Mouse (Mus musculus): ENCODE results near the gene Tcp11. TPM values are rescaled to one million over a fixed set of nuclear protein-coding genes. Genes with fewer than 3 reads are reported as not detected.

Gene Tcp11
- polyA plus RNA-seq, 1 experiment from 2014 or later, result 1.3 TPM

- H3K4me1 ChIP-seq (ENCODE audit: control insufficient read depth, insufficient read depth, low read length), result peaks cover 6% of the 10 kb centered on the region
- 0 out of 2 replicates have a peak overlapping the region, but pooled peaks have one; percentile 5 for H3K9ac ChIP-seq (replicated peaks; ENCODE audit: low read length)
- H3K4me2 ChIP-seq (ENCODE audit: low read depth, low read length), result no peak overlapping the region
- no peak overlapping the region for H3K27ac ChIP-seq (replicated peaks; ENCODE audit: low read depth, low read length)
- H3K27me3 ChIP-seq (ENCODE audit: control insufficient read depth, insufficient read depth, low read length), result no peaks in the 10 kb centered on the region
- no peaks in the 10 kb centered on the region for H3K9me3 ChIP-seq (replicated peaks; ENCODE audit: control insufficient read depth, low read length)
- no peak overlapping the region for H3K4me3 ChIP-seq (ENCODE audit: low read depth, low read length)
- H3K36me3 ChIP-seq (replicated peaks; ENCODE audit: control insufficient read depth, insufficient read depth, low read depth, low read length), result no peaks in the 10 kb centered on the region
- no peak; the same call in 1 of the 2 replicates for ATAC-seq (replicated peaks; ENCODE audit: insufficient number of reproducible peaks, low FRiP score, low TSS enrichment, low read depth)
- 56% methylated on average over 14 of the region's 14 CpGs for WGBS
- no peak for DNase-seq (ENCODE audit: low spot score)
Measured at GRCm38 (mm10) chr17:28036813-28037756, 43.4 kb downstream of the Tcp11 start.

DNA sequence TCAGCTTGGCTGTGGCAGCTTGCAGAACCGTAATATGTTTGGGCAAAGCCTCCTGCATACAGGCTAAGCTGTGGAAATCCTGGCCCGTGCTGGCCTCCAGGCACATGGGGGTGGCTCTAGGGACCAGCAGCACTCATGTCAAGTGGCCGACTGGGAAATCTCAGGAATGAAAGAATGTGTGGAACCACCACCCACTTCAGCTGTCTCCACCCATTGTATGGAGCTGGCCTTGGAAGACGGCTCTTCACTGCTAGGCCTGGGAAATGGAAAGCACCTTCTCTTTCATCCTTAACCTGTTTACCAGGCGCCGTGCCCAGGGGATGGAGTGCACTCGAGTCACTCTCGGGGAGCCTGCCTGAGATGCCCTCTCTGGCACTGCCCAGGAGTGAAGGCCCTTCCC is 45.5 kb downstream of the Tcp11 start:
- WGBS, result 77% methylated on average over 8 of the region's 8 CpGs
- H3K4me1 ChIP-seq (ENCODE audit: control insufficient read depth, insufficient read depth, low read length), result no peaks in the 10 kb centered on the region

GRCm38 (mm10) chr17:28033046-28033580 is 47.3 kb downstream of the Tcp11 start:
- Histone ChIP-seq H3K27ac (replicated peaks; ENCODE audit: low read depth, low read length) (no peak overlapping the region), H3K4me1 (ENCODE audit: control insufficient read depth, insufficient read depth, low read length) (peaks cover 2% of the 10 kb centered on the region; the same call in 1 of the 2 replicates), H3K9me3 (replicated peaks; ENCODE audit: control insufficient read depth, low read length) (no peaks in the 10 kb centered on the region), H3K9ac (replicated peaks; ENCODE audit: low read length) (peak overlapping the region; percentile 26; the same call in 1 of the 2 replicates), H3K27me3 (ENCODE audit: control insufficient read depth, insufficient read depth, low read length) (no peaks in the 10 kb centered on the region), H3K4me3 (ENCODE audit: low read depth, low read length) (no peak overlapping the region), H3K36me3 (replicated peaks; ENCODE audit: control insufficient read depth, insufficient read depth, low read depth, low read length) (no peaks in the 10 kb centered on the region), H3K4me2 (ENCODE audit: low read depth, low read length) (no peak overlapping the region)
- 46% methylated on average over 3 of the region's 3 CpGs for WGBS
- DNase-seq (ENCODE audit: low spot score) (no peak), ATAC-seq (replicated peaks; ENCODE audit: insufficient number of reproducible peaks, low FRiP score, low TSS enrichment, low read depth) (no peak)

More for the DNA sequence above, 45.5 kb downstream of the Tcp11 start:
- H3K9me3 ChIP-seq (replicated peaks; ENCODE audit: control insufficient read depth, low read length), result no peaks in the 10 kb centered on the region
- H3K9ac ChIP-seq (replicated peaks; ENCODE audit: low read length), result no peak overlapping the region
- H3K4me2 ChIP-seq (ENCODE audit: low read depth, low read length), result no peak overlapping the region
- no peak overlapping the region for H3K27ac ChIP-seq (replicated peaks; ENCODE audit: low read depth, low read length)
- H3K27me3 ChIP-seq (ENCODE audit: control insufficient read depth, insufficient read depth, low read length), result no peaks in the 10 kb centered on the region
- ATAC-seq (replicated peaks; ENCODE audit: insufficient number of reproducible peaks, low FRiP score, low TSS enrichment, low read depth) (no peak), DNase-seq (ENCODE audit: low spot score) (no peak)
- no peaks in the 10 kb centered on the region for H3K36me3 ChIP-seq (replicated peaks; ENCODE audit: control insufficient read depth, insufficient read depth, low read depth, low read length)
- no peak overlapping the region for H3K4me3 ChIP-seq (ENCODE audit: low read depth, low read length)

DNA sequence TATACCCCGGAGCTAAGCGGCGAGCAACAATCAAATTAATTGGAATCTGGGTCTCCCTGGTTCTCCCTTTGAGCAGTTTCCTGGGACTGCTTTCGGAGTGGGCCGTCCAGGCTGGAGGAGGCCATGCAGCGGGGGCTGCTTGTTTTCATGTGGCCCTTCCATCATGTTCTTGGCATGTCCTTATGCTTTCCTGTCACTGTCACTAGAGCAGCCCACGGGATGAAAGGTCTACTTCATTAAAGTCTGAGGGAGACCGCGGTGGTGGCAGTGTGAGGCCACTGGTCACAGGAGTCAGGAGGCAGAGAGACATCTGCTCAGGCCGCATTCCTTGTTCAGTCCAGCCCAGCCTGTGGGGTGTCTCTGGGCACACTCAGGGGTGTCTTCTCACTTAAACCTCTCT is 48.2 kb downstream of the Tcp11 start:
- ATAC-seq (replicated peaks; ENCODE audit: insufficient number of reproducible peaks, low FRiP score, low TSS enrichment, low read depth), result no peak
- Histone ChIP-seq H3K36me3 (replicated peaks; ENCODE audit: control insufficient read depth, insufficient read depth, low read depth, low read length) (no peaks in the 10 kb centered on the region), H3K4me1 (ENCODE audit: control insufficient read depth, insufficient read depth, low read length) (peaks cover 2% of the 10 kb centered on the region; the same call in 1 of the 2 replicates), H3K4me2 (ENCODE audit: low read depth, low read length) (no peak overlapping the region), H3K27me3 (ENCODE audit: control insufficient read depth, insufficient read depth, low read length) (no peaks in the 10 kb centered on the region), H3K9me3 (replicated peaks; ENCODE audit: control insufficient read depth, low read length) (no peaks in the 10 kb centered on the region), H3K4me3 (ENCODE audit: low read depth, low read length) (no peak overlapping the region), H3K27ac (replicated peaks; ENCODE audit: low read depth, low read length) (no peak overlapping the region), H3K9ac (replicated peaks; ENCODE audit: low read length) (no peak overlapping the region)
- no peak for DNase-seq (ENCODE audit: low spot score)
- WGBS, result 70% methylated on average over 10 of the region's 10 CpGs

DNA sequence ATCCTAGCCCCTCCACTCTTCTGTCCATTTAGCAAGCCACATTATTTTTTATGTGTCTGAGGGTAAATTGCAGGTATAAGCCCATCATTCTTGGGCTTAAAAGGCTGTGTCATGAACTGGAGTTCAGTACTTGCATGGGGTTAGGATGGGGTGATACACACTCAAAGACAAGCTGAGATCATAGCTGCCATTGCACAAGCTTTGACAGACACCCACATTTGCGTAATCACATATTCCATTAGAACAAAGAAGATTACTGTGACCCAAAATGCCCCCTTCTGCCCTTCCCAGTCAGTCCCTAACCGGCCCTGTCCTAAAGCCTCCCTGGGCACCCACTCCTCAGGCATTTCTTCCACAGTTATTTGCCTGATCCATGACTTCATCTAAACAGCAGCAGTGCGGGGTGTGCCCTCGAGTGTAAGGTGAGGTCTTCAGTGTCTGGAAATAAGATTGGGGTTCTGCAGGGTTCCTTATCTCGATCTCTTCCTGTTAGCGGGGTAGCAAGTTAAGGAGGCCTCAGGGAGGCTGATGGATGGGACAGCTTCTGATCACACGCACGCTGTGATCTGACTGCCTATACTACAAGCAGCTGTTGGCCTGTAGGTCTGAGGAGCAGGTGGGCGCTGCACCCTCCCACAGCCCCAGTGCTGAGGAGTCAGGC is 49.0 kb downstream of the Tcp11 start:
- Histone ChIP-seq H3K27ac (replicated peaks; ENCODE audit: low read depth, low read length) (no peak overlapping the region), H3K9ac (replicated peaks; ENCODE audit: low read length) (0 out of 2 replicates have a peak overlapping the region, but pooled peaks have one; percentile 1), H3K4me1 (ENCODE audit: control insufficient read depth, insufficient read depth, low read length) (peaks cover 2% of the 10 kb centered on the region; the same call in 1 of the 2 replicates), H3K9me3 (replicated peaks; ENCODE audit: control insufficient read depth, low read length) (no peaks in the 10 kb centered on the region), H3K27me3 (ENCODE audit: control insufficient read depth, insufficient read depth, low read length) (no peaks in the 10 kb centered on the region), H3K4me2 (ENCODE audit: low read depth, low read length) (no peak overlapping the region), H3K4me3 (ENCODE audit: low read depth, low read length) (no peak overlapping the region), H3K36me3 (replicated peaks; ENCODE audit: control insufficient read depth, insufficient read depth, low read depth, low read length) (no peaks in the 10 kb centered on the region)
- no peak for ATAC-seq (replicated peaks; ENCODE audit: insufficient number of reproducible peaks, low FRiP score, low TSS enrichment, low read depth)
- 86% methylated on average over 9 of the region's 9 CpGs for WGBS
- no peak for DNase-seq (ENCODE audit: low spot score)

DNA sequence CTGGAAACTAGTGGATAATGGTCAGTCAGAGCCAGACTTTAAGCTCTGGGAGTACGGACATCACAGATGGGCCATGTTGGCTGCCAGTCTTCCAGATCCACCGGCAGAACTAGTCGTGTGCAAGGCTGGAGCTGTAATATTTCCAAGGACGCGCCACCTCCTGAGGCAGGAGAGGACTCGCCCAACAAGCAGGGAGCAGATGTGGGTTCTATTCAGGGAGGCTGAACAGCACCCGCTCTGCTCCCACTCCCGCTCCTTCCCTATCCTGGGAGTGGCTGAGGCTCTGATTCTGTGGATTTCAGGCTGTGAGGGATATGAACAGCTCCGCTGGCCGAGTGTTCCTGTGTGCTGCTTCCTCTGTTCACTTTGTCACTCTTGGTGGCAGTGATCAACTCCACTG is 50.0 kb downstream of the Tcp11 start:
- no peaks in the 10 kb centered on the region for H3K36me3 ChIP-seq (replicated peaks; ENCODE audit: control insufficient read depth, insufficient read depth, low read depth, low read length)
- H3K4me3 ChIP-seq (ENCODE audit: low read depth, low read length), result no peak overlapping the region
- 90% methylated on average over 10 of the region's 10 CpGs for WGBS
- peaks cover 2% of the 10 kb centered on the region; the same call in 1 of the 2 replicates for H3K4me1 ChIP-seq (ENCODE audit: control insufficient read depth, insufficient read depth, low read length)
- no peak for DNase-seq (ENCODE audit: low spot score)
- ATAC-seq (replicated peaks; ENCODE audit: insufficient number of reproducible peaks, low FRiP score, low TSS enrichment, low read depth), result no peak
- H3K27ac ChIP-seq (replicated peaks; ENCODE audit: low read depth, low read length), result no peak overlapping the region
- H3K4me2 ChIP-seq (ENCODE audit: low read depth, low read length), result no peak overlapping the region
- H3K27me3 ChIP-seq (ENCODE audit: control insufficient read depth, insufficient read depth, low read length), result no peaks in the 10 kb centered on the region
- no peak overlapping the region for H3K9ac ChIP-seq (replicated peaks; ENCODE audit: low read length)
- H3K9me3 ChIP-seq (replicated peaks; ENCODE audit: control insufficient read depth, low read length), result no peaks in the 10 kb centered on the region

DNA sequence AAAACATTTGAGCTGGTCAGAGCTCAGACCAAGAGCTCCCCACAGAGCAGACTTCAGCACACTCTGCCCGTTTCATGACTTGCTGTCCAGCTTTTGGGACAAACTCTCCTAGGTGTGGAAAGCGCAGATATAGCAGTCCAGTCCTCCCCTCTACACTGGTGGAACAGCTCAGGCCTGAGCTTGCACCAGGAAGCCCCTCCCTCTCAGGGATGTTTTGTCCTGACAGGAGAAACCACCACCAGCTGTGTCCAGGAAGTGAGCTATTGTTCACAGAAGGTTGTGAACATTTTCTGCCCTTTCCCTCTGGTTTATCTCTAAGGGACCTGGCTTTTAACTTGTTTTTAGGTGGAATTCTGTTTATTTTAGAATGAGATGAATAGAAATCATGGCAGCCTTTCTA is 51.1 kb downstream of the Tcp11 start:
- no peak overlapping the region for H3K27ac ChIP-seq (replicated peaks; ENCODE audit: low read depth, low read length)
- no peak overlapping the region for H3K4me2 ChIP-seq (ENCODE audit: low read depth, low read length)

More for the DNA sequence above, 51.1 kb downstream of the Tcp11 start:
- Histone ChIP-seq H3K9me3 (replicated peaks; ENCODE audit: control insufficient read depth, low read length) (no peaks in the 10 kb centered on the region), H3K9ac (replicated peaks; ENCODE audit: low read length) (no peak overlapping the region), H3K27me3 (ENCODE audit: control insufficient read depth, insufficient read depth, low read length) (no peaks in the 10 kb centered on the region), H3K36me3 (replicated peaks; ENCODE audit: control insufficient read depth, insufficient read depth, low read depth, low read length) (no peaks in the 10 kb centered on the region), H3K4me1 (ENCODE audit: control insufficient read depth, insufficient read depth, low read length) (peaks cover 2% of the 10 kb centered on the region; the same call in 1 of the 2 replicates), H3K4me3 (ENCODE audit: low read depth, low read length) (no peak overlapping the region)
- ATAC-seq (replicated peaks; ENCODE audit: insufficient number of reproducible peaks, low FRiP score, low TSS enrichment, low read depth) (no peak), DNase-seq (ENCODE audit: low spot score) (peak; percentile 29)
- WGBS, result 46% methylated on average over 2 of the region's 2 CpGs
